Mouse (Mus musculus) cerebellum, postnatal 36 days (tissue): ENCODE measurements at regions not wholly inside any gene's neighbourhood (a gene's known extent, or its start where the extent isn't known, plus 50 kb on each side); places are given as distances from the start of the nearest gene placed in this dataset.
"Not testable (repeated sequence)": the region's sequence is repeated elsewhere in the genome, so short reads cannot be mapped to it uniquely, and the experiment has no call there.

Experiments
- DNase-seq, 2 experiments: peaks; one replicate each; pipeline ENCODE4 v3.0.0; 2021 to 2022; ENCODE audit warnings: mixed read lengths in 2 of 2

DNA sequence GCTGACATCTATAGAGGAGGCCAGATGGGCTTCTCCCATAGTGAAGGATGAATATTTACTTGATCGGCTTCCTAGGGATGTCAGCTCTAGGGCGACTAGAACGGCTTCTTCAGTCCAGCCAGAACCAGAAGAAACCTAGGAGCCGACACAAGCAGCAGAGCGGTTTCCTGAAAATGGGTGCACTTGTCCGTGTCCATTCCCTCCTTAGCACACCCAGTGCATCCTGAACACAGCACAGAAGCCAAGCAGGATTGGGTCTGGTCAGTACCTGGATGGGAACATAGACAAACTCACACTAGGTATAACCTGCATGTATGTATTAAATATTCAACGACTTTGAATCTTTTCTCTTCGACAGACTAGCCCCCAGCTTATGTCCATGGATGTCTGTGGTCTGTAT, 407.9 kb upstream of the Cdh5 start:
- DNase-seq, result no peak

DNA sequence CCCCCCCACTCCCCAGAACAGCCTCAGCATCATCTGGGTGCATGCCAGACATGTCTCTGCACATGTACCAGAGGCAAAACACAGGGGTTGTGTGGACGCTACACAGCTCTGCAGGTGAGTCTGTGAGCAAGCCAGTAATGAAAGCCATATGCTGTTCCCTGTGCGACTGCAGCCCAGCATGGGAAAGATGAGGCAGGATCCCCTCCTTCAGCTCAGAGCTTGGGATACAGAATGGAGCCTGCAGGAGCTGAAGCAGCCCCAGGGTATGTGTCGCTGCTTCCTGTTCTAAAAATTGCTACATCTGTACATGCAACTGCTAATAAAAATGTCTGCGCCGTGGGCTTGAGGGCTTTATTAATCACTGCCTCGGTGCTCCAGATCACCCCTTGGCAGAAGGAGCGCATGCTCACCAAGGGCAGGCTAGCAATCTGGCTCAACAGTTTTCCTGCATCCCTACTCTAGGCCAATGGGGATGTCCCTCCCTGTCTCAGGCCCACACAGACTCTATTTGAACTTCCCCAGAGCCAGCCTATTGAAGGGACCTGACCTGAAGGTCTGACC, 407.0 kb upstream of the Cdh5 start:
- DNase-seq, result no peak

DNA sequence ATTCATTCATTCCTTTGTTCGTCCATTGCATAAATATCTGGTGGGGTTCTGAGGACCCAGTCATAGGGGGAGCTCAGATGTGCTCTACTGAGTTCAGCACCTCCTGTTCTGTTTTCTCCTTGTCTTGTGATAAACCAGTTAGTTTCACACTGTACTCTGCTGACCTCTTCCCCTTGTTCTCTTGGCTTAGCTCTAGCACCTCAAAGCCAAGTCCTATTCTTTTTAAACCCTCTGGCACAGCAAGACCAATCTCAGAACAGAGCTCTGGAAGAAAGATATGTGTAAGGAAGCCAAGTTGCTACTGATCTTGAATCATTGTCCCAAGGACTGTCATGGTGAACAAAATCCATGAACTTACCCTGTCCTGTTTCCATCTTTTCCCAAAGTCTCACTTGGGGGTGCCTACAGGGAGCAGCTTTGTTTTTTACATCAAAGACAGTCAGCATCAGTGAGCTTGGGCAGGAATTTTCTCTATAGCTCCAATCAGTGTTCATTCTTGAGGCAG, 402.4 kb upstream of the Cdh5 start:
- no peak for DNase-seq

GRCm38 (mm10) chr8:103702236-103702635, 399.2 kb upstream of the Cdh5 start:
- DNase-seq, result no peak

DNA sequence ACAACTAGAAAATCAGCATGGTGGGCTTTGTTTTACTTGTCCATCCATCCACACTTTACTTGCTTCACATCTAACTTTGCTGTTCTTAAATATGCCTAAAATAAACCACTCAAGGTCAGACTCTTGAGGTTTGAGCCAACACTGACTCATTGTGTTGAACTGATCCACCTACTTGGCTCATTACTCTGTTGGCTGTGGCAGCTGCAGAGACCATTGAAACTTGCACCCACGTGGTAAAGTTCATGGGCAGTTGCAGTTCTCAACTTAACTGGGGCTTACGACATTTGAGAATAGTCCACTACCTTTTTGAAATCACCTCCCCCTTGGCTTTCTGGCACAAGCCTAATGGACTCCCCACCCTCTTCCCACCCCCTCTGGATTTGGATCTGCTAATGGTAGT, 395.3 kb upstream of the Cdh5 start:
- no peak for DNase-seq

- not testable (repeated sequence) for DNase-seq
These were observed 390.6 kb upstream of the Cdh5 start for GRCm38 (mm10) chr8:103710871-103711270.

- no peak for DNase-seq
These were observed 383.7 kb upstream of the Cdh5 start for GRCm38 (mm10) chr8:103717723-103718122.

DNA sequence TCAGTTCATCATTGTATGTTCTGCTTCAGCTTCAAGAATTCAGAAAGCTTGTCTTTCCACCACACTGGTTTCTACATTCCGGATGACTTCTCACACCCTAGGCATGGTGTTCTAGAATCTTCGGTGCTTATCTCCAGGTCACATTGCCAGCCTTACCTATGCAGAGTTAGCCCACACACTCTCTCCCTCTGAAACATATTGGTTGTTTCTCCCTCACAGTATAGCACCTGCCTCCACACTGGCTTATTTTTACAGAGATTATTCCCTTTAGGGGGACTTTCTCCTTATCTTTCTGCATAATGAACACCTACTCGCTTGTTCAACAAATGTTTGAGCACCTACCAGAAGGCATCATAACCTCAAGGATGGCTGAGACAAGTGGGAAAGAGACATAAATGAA, 368.0 kb upstream of the Cdh5 start:
- DNase-seq, result no peak

- no peak for DNase-seq
These were observed 363.1 kb upstream of the Cdh5 start for GRCm38 (mm10) chr8:103738330-103738729.

- no peak for DNase-seq
These were observed 360.0 kb upstream of the Cdh5 start for GRCm38 (mm10) chr8:103741395-103741794.

- no peak for DNase-seq
These were observed 352.7 kb upstream of the Cdh5 start for GRCm38 (mm10) chr8:103748734-103749133.

- DNase-seq, result no peak
These were observed 350.9 kb upstream of the Cdh5 start for GRCm38 (mm10) chr8:103750278-103751097.

DNA sequence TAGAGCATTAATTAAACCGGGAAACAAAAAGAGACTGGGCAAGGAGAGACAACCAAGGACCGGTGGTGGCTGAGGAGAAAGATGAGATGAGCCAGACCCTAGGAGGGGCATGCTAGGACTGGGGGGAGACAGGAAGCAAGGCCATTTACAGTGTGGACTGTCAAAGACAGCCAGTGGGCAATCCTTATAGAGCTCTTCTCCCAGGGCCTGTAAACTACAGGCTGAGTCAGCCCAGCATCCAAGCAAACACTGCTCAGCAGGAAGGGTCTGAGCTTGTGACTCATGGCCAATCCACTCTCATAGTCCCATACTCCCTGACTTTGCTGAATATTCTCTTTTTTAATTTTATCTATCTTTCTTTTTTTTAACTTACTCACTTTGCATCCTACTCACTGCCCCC, 350.3 kb upstream of the Cdh5 start:
- no peak for DNase-seq

- no peak for DNase-seq
These were observed 337.6 kb upstream of the Cdh5 start for GRCm38 (mm10) chr8:103763821-103764220.

DNA sequence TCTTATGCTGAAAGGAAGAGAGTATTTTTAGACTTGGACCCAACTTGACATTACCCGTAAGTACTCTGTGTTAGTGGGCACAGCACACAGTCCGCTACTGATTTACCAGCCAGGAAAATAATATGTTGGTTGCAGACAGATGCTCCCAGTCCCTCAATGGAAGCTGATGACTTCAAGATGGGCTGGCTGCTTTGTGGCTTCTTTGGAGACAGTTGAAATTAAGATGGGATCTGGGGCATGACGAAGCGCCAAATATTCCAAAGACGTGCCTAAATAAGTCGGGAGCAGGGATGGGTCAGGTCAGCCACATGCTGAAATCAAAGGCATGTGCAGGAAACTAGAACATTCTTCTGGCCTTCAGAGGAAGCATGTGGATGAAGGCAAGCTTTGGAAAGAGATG, 321.8 kb upstream of the Cdh5 start:
- DNase-seq, result no peak

- no peak for DNase-seq
These were observed 313.1 kb upstream of the Cdh5 start for GRCm38 (mm10) chr8:103788308-103788707.

DNA sequence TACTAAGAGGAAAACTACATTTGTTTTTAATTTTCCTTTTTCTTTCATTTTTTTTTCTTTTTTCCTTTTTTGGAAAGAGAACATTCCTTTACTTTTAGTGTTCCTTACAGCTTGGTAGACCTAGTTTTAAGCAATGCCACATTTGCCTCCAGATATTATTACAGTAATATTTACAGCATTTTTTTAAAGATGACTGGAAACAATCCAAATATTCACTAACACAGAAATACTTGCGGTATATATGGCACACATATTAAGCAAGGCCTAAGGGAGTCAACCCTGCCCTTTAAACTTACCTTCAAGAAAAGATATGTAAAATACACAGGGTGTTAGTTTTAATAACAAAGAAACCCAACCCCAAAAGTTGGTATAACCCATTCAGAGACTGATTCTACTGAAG, 308.1 kb upstream of the Cdh5 start:
- no peak for DNase-seq

GRCm38 (mm10) chr8:103798630-103799029, 302.8 kb upstream of the Cdh5 start:
- DNase-seq, result not testable (repeated sequence)

DNA sequence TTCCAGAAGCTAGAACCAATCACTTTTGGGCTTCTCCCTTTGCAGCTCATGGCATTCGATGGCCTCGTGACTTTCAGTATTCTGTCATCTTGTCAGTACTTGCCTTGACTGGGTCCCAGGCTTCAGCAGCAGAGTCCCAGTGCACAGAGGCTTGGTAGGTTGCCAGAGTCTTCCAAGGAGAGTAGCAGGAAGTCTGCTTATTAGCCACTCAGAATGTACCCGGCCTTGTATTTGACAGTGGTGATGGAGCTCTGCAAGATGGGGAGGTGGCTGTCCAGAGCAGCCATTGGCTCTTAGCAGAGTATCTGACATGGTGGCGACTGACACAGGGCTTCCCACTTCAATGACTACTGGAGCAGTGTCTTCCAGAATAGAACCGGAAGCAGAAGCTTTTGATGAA, 293.3 kb upstream of the Cdh5 start:
- no peak for DNase-seq

DNA sequence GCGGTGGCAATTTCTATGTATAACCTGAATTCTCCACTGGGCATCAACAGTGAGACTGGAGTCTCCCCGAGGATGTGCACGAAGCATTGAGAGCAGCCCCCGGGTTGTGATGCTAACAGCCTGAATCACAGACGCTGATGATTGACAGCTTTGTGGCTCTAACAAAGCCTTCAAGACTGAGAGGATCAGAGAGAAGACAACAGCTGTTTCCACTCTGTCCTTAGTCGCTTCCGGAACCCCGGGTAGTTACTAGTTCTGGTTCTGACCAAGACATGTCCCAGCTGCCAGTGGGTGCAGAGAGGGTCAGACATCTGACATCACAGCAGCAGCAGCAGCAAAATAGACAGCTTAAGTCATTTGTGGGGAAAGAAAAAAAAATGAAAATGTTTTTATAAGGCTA, 292.8 kb upstream of the Cdh5 start:
- no peak for DNase-seq

- DNase-seq, result no peak
These were observed 292.3 kb upstream of the Cdh5 start for GRCm38 (mm10) chr8:103809140-103809539.

- no peak for DNase-seq
These were observed 287.4 kb upstream of the Cdh5 start for GRCm38 (mm10) chr8:103813954-103814591.

GRCm38 (mm10) chr8:103816101-103816894, 285.1 kb upstream of the Cdh5 start:
- no peak for DNase-seq
